Mouse (Mus musculus) lung, postnatal 25 days (tissue): ENCODE measurements around the gene Smap1.
A peak's percentile ranks its signal among the peaks of the same experiment; 100 is the strongest.
"Not testable (repeated sequence)": the region's sequence is repeated elsewhere in the genome, so short reads cannot be mapped to it uniquely, and the experiment has no call there.

Experiments
- DNase-seq: peaks from one replicate; pipeline ENCODE4 v3.0.0; 2022; ENCODE audit warnings: low spot score

Smap1 gene

DNA sequence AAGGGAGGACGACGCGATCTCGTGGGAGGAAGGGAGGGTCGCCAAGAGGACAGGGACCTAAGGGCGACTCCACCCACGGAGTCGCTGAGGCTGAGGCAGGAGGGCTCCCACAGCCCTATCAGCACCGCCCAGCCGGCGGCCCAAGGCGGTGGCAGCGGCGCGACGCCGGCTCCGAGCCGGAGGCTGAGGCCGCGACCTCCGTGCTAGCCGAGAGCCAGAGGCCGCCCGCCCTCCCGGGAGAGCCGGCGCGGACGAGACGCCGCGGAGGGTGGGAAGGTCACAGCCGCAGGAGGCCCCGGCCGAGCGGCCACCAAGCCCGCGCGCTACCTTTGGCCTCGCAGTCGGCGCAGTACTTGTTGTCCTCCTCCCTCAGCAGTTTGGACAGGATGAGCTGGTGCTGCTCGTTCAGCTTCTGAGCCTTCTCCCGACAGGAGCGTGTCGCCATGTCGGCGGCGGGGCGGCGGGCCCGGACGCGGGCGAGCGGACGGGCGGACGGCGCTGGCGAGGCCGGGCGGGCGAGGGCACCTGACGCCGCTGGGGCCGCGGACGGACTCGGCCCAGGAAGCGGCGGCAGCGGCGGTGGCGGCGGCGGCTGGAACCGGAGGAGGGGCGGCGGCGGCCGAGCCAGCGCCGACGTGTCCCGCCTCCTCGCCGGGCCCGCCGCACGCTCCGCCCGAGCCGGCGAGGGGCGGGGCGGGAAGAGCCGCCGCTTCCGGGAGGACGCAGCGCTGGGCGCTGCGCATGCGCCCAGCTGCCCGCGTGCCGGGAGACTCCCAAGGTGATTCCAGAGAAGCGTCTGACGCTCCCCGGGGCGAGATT, at the start of gene Smap1:
Gene Smap1 (minus strand): TSS at position 607 of the 819 bp plus-strand sequence.
- peak; percentile 76 for DNase-seq

GRCm38 (mm10) chr1:23971159-23971558, 49.0 kb upstream of the Smap1 start:
- DNase-seq: not testable (repeated sequence)

DNA sequence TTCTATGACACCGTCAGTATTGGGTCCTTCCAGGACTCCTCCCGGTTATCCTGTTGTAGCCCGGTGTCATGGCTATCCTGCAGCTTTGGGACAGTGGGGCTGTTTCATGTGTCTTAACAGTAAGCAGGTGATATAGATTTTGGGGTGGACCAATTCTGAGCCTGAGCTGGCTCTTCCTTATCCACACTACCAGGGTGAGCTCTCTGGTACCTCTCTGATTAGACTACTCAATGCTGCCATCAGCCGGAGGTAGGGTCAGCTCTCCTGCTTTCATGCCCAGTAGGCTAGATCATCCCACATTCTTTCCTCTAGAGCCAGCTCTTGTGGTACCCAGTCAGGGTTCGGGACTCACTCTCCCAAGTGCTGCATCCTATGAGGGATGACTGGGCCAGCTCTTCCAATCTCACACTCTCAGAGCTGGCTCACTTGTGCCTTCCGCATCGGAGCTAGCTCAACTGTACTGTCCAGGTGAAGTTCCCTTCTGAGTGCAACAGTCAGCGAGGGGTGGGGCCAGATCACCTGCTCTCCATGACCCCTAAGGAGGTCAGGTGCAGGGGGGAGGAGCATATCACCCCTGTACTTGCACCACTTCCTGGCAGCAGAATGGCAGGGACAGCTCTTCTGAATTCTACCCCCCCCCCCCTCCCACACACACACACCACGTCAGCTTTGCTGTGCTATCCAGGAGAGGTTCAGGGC, 46.1 kb upstream of the Smap1 start:
- DNase-seq: no peak

DNA sequence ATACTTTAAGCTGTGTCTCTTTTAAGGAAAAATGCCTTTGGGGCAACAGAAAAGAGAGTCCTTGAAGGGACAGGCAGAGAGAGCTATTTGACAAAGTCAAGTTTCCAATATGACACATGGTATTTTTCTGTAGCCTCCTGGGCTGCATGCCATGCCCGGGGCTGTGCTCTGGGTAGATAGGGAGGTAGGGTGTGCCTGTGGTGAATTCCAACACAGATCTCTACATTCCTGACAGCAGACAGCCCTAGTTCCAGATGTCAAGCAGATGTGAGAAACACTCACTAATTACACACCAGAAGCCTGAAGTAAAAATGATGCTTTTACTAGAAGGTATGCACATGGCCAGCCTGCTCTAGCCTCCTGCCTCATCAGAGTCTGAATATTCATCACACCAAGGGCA, 44.1 kb upstream of the Smap1 start:
- DNase-seq: no peak

- DNase-seq: no peak
Measured at GRCm38 (mm10) chr1:23959415-23959732, 37.3 kb upstream of the Smap1 start.

DNA sequence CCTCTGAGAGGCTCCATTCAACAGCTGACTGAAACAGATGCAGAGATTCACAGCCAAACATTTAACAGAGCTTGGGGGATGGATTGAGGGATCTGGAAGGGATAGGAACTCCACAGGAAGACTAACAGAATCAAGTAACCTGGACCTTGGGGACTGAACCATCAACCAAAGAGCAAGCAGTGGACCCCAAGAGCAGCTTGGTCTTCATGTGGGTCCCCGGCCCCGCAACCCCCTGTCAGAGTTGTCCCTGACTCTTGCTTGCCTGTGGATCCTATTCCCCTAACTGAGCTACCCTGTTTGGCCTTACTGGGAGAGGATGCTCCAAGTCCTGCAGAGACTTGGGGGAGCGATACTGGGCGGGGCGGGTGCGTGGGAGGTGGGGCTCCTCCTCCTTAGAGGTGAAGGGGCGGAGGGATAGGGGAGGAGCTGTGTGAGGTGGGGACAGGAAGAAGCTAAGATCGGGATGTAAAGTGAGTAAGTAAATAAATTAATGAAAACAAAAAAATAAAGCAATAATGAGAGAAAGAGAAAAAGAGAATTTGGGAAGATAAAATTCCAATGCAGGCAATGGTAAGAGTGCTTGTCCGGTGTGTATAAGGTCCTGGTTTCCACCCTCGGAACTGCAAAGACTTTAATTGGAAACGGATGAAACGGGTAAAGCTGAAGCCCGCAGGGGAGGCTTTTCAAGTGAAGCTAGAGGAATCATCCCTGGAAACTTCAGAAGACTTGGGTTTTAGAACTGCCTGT, 36.7 kb upstream of the Smap1 start:
- no peak for DNase-seq

- no peak for DNase-seq
Measured at GRCm38 (mm10) chr1:23958101-23958500, 36.0 kb upstream of the Smap1 start.

DNA sequence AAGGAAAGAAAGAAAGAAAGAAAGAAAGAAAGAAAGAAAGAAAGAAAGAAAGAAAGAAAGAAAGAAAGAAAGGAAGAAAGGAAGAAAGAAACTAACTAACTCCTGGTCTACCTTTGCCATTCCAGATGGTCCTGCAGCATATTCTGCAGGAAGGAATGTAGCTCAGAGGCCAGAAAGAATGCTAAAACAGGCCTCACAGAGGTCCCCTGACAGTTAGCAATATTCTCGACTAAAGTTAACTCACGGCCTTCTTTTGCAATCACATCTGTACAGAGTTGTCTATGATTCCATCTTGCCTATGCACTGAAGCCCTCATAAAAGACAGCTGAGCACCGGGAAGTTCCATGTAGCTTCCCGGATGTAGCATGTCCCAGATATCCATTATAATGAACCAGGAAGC, 33.4 kb upstream of the Smap1 start:
- DNase-seq: no peak

- no peak for DNase-seq
Measured at GRCm38 (mm10) chr1:23953921-23954320, 31.8 kb upstream of the Smap1 start.

- DNase-seq: no peak
Measured at GRCm38 (mm10) chr1:23948778-23949699, 26.9 kb upstream of the Smap1 start.

DNA sequence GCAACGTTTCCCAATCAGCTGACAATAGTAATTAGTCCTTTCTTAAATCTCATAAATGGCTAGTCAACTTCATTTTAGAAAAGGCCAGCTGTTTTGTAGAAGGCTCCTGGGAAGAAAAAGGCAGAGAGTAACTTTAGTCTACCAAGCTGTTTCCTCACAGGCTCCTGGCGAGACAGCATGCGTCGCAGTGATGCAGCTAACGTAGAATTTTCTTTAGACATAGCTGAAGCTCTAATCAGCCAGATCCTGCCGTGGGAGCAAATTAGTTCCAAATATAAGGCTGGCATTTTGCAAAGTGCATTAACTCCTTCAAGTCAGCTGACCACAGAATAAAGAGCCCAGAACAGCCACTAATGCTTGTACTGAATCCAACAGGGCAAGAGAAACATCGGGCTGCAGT, 26.2 kb upstream of the Smap1 start:
- DNase-seq: no peak

- DNase-seq: no peak
Measured at GRCm38 (mm10) chr1:23944076-23944475, 22.0 kb upstream of the Smap1 start.

DNA sequence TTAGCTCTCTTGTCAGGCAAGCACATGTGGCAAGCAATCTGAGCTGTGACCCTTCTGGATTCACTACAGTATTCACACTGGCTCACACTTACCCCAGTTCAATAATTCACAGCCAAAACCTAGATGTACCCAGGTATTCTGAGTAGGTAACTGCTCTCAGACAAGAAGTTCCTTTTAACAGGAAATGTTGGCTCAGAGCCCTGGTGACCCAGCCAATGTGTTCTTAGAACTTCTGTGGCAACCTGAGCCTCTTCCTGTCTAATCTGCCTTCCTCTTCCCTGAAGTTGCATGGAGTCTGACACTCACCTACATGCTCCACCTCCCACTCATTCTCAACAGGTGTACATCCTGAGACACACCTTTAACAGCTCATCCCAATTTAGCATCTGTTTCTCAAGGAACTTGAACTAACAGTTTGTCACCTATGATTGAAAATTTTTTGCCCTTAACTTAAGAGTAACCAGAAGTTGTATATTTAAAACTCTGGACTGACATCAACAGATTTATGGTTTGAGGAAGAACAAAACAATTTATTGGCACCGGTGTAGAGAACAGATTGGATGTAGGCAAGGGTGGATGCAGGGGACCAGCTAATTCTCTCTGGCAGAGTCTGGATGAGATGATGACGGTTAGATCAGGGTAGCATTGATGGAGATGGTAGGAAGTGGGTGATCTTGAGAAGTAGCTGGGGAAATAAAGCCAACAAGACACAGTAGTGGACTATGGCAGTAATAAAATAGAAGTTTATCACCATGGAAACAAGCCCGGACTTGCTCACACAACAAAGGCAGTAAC, 21.2 kb upstream of the Smap1 start:
- no peak for DNase-seq

GRCm38 (mm10) chr1:23935408-23935762, 13.3 kb upstream of the Smap1 start:
- DNase-seq: no peak

GRCm38 (mm10) chr1:23934669-23935407, 12.7 kb upstream of the Smap1 start:
- no peak for DNase-seq

DNA sequence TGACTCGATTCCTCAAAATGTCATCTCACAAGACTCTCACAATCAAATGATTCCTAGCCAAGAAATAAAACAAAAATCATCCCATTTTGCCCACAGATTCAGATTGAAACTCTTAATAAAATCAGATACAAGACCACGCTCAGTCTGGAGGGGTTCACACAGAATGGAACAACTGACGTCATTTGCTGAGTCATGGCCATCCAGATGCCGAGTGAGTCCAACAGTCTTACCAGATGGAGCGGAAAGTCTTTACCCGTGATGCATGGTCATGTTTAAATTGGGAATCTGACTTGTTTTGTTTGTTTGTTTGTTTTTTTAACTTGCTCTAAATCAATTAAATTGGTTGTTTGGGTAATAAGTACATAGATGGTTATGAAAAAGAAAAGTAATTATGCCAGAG, 7.3 kb upstream of the Smap1 start:
- no peak for DNase-seq

- no peak for DNase-seq
Measured at GRCm38 (mm10) chr1:23928371-23928770, 6.3 kb upstream of the Smap1 start.

DNA sequence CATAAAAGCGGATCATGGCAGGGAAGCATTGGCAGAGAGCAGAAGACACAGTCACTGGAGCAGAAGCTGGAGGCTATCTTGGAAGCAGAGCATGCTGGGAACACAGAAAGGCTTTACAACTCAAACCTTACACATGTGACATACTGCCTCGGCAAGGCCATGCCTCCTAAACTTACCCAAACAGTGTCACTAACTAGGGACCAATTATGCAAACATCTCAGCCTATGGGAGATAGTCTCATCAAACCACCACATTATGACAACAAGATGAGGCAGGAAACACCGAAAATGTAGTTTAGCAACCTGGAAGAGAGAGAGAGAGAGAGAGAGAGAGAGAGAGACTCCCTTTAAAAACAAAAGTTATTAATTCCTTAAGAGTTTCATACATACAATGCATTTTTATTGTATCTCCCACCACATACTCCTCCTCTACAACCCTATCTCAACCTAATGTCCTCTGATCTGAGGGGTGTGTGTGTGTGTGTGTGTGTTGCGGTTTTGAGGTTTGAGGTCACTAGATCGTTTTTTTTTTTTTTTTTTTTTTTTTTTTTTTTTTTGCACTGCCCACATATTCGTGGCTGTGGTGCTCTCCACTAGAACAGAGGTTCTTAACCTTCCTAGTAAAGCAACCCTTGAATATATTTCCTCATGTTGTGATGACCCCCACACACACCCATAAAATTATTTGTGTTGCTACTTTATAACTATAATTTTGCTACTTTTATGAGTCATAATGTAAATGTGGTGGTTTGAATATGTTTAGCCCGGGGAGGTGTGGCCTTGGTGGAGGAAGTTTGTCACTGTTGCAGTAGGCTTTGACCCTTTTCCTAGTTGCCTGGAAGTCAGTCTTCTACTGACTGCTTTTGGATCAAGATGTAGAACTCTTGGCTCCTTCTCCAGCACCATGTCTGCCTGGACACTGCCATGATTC, 1.9 kb upstream of the Smap1 start:
- no peak for DNase-seq

- DNase-seq: no peak
Measured at GRCm38 (mm10) chr1:23922530-23922884, 390 bp upstream of the Smap1 start.
